Mouse (Mus musculus): Measurements from ENCODE around the gene Prss22. TPM values are rescaled to one million over a fixed set of nuclear protein-coding genes. Genes with fewer than 3 reads are reported as not detected.

Prss22 gene
- polyA plus RNA-seq, 1 experiment from 2014 or later, result not detected

Small RNA genes lying within 50 kb of the gene (microRNA-seq; reads per million reads assigned to microRNA genes)
- gene Gm27700, result not detected

Other genes with a start within 250 kb of the Prss22 start
- gene Flywch1, start 226.5 kb downstream of the Prss22 start, polyA plus RNA-seq (2014; fragmentation: Nextera tagmentation; extraction: Ambion mirVana), result 42.4 TPM in 2 replicates
- gene Flywch2, start 212.0 kb downstream of the Prss22 start, polyA plus RNA-seq (2014; fragmentation: Nextera tagmentation; extraction: Ambion mirVana), result 4.4 and 5.1 TPM in 2 replicates
- 300 and 318 TPM in 2 replicates for gene Srrm2, start 207.6 kb downstream of the Prss22 start, polyA plus RNA-seq (2014; fragmentation: Nextera tagmentation; extraction: Ambion mirVana)
- gene Elob, start 169.0 kb downstream of the Prss22 start, polyA plus RNA-seq (2014; fragmentation: Nextera tagmentation; extraction: Ambion mirVana), result 950 and 1,075 TPM in 2 replicates
- not detected in 2 replicates for gene Prss33, start 162.0 kb downstream of the Prss22 start, polyA plus RNA-seq (2014; fragmentation: Nextera tagmentation; extraction: Ambion mirVana)
- not detected in 2 replicates for gene Prss32, start 154.2 kb downstream of the Prss22 start, polyA plus RNA-seq (2014; fragmentation: Nextera tagmentation; extraction: Ambion mirVana)
- not detected in 2 replicates for gene Prss41, start 153.9 kb downstream of the Prss22 start, polyA plus RNA-seq (2014; fragmentation: Nextera tagmentation; extraction: Ambion mirVana)
- gene Prss21, start 130.0 kb downstream of the Prss22 start, polyA plus RNA-seq (2014; fragmentation: Nextera tagmentation; extraction: Ambion mirVana), result not detected in 2 replicates
- gene Dcpp1, start 117.2 kb downstream of the Prss22 start, polyA plus RNA-seq (2014; fragmentation: Nextera tagmentation; extraction: Ambion mirVana), result not detected in 2 replicates
- not detected in 2 replicates for gene Dcpp2, start 117.2 kb downstream of the Prss22 start, polyA plus RNA-seq (2014; fragmentation: Nextera tagmentation; extraction: Ambion mirVana)
- 0.36 and 0.54 TPM in 2 replicates for gene Dcpp3, start 80.6 kb downstream of the Prss22 start, polyA plus RNA-seq (2014; fragmentation: Nextera tagmentation; extraction: Ambion mirVana)
- gene Sbp, start 56.4 kb downstream of the Prss22 start, polyA plus RNA-seq (2014; fragmentation: Nextera tagmentation; extraction: Ambion mirVana), result not detected in 2 replicates
- not detected in 2 replicates for gene Sbpl, start 42.8 kb downstream of the Prss22 start, polyA plus RNA-seq (2014; fragmentation: Nextera tagmentation; extraction: Ambion mirVana)
- gene Prss30, start 17.5 kb downstream of the Prss22 start, polyA plus RNA-seq (2014; fragmentation: Nextera tagmentation; extraction: Ambion mirVana), result 0.26 TPM in 1 of 2 replicates, not detected in the other
- gene Prss27, start 40.0 kb upstream of the Prss22 start, polyA plus RNA-seq (2014; fragmentation: Nextera tagmentation; extraction: Ambion mirVana), result not detected in 2 replicates
- 28.8 and 35.4 TPM in 2 replicates for gene Kctd5, start 75.4 kb upstream of the Prss22 start, polyA plus RNA-seq (2014; fragmentation: Nextera tagmentation; extraction: Ambion mirVana)
- 44.5 and 45.6 TPM in 2 replicates for gene Pdpk1, start 152.8 kb upstream of the Prss22 start, polyA plus RNA-seq (2014; fragmentation: Nextera tagmentation; extraction: Ambion mirVana)
- gene Amdhd2, start 165.7 kb upstream of the Prss22 start, polyA plus RNA-seq (2014; fragmentation: Nextera tagmentation; extraction: Ambion mirVana), result 23.6 and 26.0 TPM in 2 replicates
- 581 and 616 TPM in 2 replicates for gene Atp6v0c, start 171.6 kb upstream of the Prss22 start, polyA plus RNA-seq (2014; fragmentation: Nextera tagmentation; extraction: Ambion mirVana)
- gene Tbc1d24, start 207.5 kb upstream of the Prss22 start, polyA plus RNA-seq (2014; fragmentation: Nextera tagmentation; extraction: Ambion mirVana), result 4.3 and 4.5 TPM in 2 replicates
- 1.3 and 1.6 TPM in 2 replicates for gene Ntn3, start 211.4 kb upstream of the Prss22 start, polyA plus RNA-seq (2014; fragmentation: Nextera tagmentation; extraction: Ambion mirVana)
- 5.2 and 5.4 TPM in 2 replicates for gene Tedc2, start 222.8 kb upstream of the Prss22 start, polyA plus RNA-seq (2014; fragmentation: Nextera tagmentation; extraction: Ambion mirVana)

Data from heart, embryonic 14.5 days (tissue).